Mouse (Mus musculus): ENCODE measurements around the gene Zdhhc7. TPM values are rescaled to one million over a fixed set of nuclear protein-coding genes. Genes with fewer than 3 reads are reported as not detected.
A peak's percentile ranks its signal among the peaks of the same experiment; 100 is the strongest.

The Zdhhc7 gene
- polyA plus RNA-seq, 1 experiment from 2014 or later: 21.3 TPM

DNA sequence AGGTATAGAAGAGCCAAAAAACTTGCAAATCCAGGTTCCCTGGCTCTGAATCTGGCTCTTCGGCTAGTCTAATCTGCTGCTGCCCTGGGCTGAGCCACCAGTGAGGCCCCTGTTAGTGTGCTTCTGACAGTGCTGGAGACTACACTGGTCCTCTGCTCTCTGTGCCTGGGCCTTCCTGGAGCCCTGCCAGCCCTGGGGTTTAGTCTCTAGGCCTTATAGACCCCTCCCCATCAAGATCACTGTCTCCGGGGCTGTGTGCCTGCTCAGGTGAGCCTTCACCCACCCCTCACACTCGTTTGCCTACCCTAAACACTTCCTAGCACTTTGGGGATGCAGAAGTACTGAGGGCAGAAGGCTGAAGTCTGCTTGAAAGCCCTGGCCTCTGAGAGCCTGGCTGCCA, 18.1 kb upstream of the Zdhhc7 start:
- Histone ChIP-seq H3K4me2 (ENCODE audit: low read depth, low read length) (no peak overlapping the region), H3K9ac (replicated peaks; ENCODE audit: low read depth, low read length) (no peak overlapping the region), H3K27me3 (ENCODE audit: control insufficient read depth, insufficient read depth, low read length) (no peaks in the 10 kb centered on the region), H3K9me3 (ENCODE audit: control insufficient read depth, low read length) (no peaks in the 10 kb centered on the region), H3K4me3 (ENCODE audit: low read depth, low read length) (no peak overlapping the region), H3K4me1 (ENCODE audit: control insufficient read depth, insufficient read depth, low read length) (peaks cover 4% of the 10 kb centered on the region; the same call in 1 of the 2 replicates), H3K27ac (ENCODE audit: low read depth, low read length) (no peak overlapping the region), H3K36me3 (ENCODE audit: control insufficient read depth, insufficient read depth, low read length) (no peaks in the 10 kb centered on the region)
- 75% methylated on average over 3 of the region's 3 CpGs for WGBS
- no peak for ATAC-seq (ENCODE audit: low read depth)

DNA sequence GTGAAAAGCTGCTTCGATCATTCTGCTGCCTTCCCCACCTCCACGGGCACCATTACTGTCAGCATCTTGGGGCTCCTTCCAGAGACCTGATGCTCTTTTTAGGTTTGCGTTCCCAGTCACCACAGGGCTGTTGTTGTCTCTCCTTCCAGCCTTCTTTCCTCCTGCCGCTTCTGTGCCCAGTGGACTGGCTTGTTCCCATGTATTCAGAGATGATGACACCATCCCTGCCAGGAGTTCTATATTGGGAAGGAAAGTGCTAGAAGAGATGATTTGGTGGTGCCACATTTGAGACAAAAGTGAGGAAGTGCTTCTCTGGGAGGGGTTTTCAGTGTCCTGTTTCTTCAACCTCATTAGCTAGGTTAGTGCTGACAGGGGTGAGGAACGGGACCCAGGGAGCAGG, 17.6 kb upstream of the Zdhhc7 start:
- no peak overlapping the region for H3K9ac ChIP-seq (replicated peaks; ENCODE audit: low read depth, low read length)
- 85% methylated on average over 5 of the region's 5 CpGs for WGBS
- no peak overlapping the region for H3K27ac ChIP-seq (ENCODE audit: low read depth, low read length)
- no peak overlapping the region for H3K4me3 ChIP-seq (ENCODE audit: low read depth, low read length)
- no peak for ATAC-seq (ENCODE audit: low read depth)
- H3K27me3 ChIP-seq (ENCODE audit: control insufficient read depth, insufficient read depth, low read length): no peaks in the 10 kb centered on the region
- H3K4me2 ChIP-seq (ENCODE audit: low read depth, low read length): no peak overlapping the region
- no peaks in the 10 kb centered on the region for H3K9me3 ChIP-seq (ENCODE audit: control insufficient read depth, low read length)
- H3K36me3 ChIP-seq (ENCODE audit: control insufficient read depth, insufficient read depth, low read length): no peaks in the 10 kb centered on the region
- peaks cover 4% of the 10 kb centered on the region; the same call in 1 of the 2 replicates for H3K4me1 ChIP-seq (ENCODE audit: control insufficient read depth, insufficient read depth, low read length)

DNA sequence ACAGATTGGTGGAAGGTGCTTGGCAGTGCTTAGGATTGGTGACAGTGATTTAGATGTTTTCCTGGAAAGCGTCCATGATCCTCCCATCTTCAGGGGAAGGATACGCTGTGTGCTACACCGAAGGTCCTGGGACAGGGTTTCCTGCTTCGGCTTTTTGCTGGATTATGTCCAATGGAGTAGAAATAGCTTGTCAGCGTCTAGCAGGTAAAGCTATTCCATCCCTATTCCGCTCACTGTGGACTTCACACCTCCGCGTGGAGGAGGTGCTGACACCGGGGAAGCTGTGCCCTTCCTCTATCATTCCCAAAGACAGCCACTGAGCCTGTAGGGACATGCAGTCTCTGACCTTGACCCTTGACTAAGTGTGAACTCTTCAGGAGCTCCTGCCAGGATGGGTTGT, 16.9 kb upstream of the Zdhhc7 start:
- no peak overlapping the region for H3K27ac ChIP-seq (ENCODE audit: low read depth, low read length)
- ATAC-seq (ENCODE audit: low read depth): no peak
- no peak overlapping the region for H3K4me2 ChIP-seq (ENCODE audit: low read depth, low read length)
- peaks cover 5% of the 10 kb centered on the region; the same call in 1 of the 2 replicates for H3K4me1 ChIP-seq (ENCODE audit: control insufficient read depth, insufficient read depth, low read length)
- H3K27me3 ChIP-seq (ENCODE audit: control insufficient read depth, insufficient read depth, low read length): no peaks in the 10 kb centered on the region
- WGBS: 85% methylated on average over 9 of the region's 9 CpGs
- H3K9me3 ChIP-seq (ENCODE audit: control insufficient read depth, low read length): no peaks in the 10 kb centered on the region
- no peaks in the 10 kb centered on the region for H3K36me3 ChIP-seq (ENCODE audit: control insufficient read depth, insufficient read depth, low read length)
- H3K4me3 ChIP-seq (ENCODE audit: low read depth, low read length): no peak overlapping the region
- H3K9ac ChIP-seq (replicated peaks; ENCODE audit: low read depth, low read length): no peak overlapping the region

DNA sequence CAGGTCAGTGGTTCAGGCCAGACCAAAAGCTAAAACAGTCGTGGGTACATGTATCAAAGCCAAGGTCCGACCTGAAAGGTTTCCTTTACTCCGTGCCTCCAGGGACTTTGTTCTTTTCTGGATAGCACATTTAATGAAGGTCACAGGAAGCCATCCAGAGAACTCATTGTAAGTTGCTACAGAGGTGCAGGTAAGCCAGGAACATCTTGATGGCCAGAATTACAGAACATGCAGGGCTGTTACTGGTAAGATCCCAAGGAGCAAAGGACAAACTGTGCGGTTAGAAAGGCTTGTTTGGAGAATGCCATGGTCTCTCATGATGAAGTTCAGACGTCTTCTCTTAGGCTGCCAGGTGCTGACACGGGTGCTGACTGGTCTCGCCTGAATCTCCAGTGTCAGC, 15.3 kb upstream of the Zdhhc7 start:
- H3K4me2 ChIP-seq (ENCODE audit: low read depth, low read length): no peak overlapping the region
- no peak for ATAC-seq (ENCODE audit: low read depth)
- WGBS: 72% methylated on average over 7 of the region's 7 CpGs

DNA sequence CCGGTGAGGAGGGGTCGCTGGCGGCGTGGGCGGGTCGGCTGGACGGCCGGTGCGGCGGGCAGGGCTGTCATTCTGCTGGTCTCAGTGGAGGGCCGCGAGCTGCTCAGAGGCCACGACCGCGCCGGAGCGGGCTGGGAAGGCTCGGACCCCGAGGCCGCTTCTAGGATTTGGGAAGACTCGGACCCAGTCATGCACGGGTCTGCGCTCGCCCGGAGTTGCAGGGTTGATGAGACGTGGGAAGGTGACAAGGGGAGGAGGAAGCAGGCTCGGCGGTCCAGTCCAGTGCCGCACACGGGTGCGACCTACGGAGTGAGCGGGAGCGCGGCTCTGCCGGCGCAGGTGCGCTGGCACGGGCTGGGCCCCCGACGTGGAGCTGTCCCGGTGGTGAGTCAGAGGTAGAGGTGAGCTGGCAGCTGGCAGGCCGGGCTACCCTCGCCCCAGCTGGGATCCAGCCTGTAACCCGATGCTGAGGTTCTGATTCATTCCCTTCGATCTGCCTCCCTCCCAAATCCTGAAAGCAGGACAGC, 13.1 kb upstream of the Zdhhc7 start:
- peaks cover 8% of the 10 kb centered on the region; the same call in 1 of the 2 replicates for H3K4me1 ChIP-seq (ENCODE audit: control insufficient read depth, insufficient read depth, low read length)
- peak overlapping the region; percentile 67 for H3K27ac ChIP-seq (ENCODE audit: low read depth, low read length)
- no peaks in the 10 kb centered on the region for H3K36me3 ChIP-seq (ENCODE audit: control insufficient read depth, insufficient read depth, low read length)
- no peaks in the 10 kb centered on the region for H3K27me3 ChIP-seq (ENCODE audit: control insufficient read depth, insufficient read depth, low read length)
- peak overlapping the region; percentile 64 for H3K4me2 ChIP-seq (ENCODE audit: low read depth, low read length)
- peak overlapping the region; percentile 74 for H3K4me3 ChIP-seq (ENCODE audit: low read depth, low read length)
- ATAC-seq (ENCODE audit: low read depth): peak; percentile 58
- H3K9ac ChIP-seq (replicated peaks; ENCODE audit: low read depth, low read length): peak overlapping the region; percentile 80
- H3K9me3 ChIP-seq (ENCODE audit: control insufficient read depth, low read length): no peaks in the 10 kb centered on the region
- 2% methylated on average over 41 of the region's 46 CpGs for WGBS

More for the DNA sequence above, 15.3 kb upstream of the Zdhhc7 start:
- Histone ChIP-seq H3K9ac (replicated peaks; ENCODE audit: low read depth, low read length) (no peak overlapping the region), H3K4me3 (ENCODE audit: low read depth, low read length) (no peak overlapping the region), H3K4me1 (ENCODE audit: control insufficient read depth, insufficient read depth, low read length) (peaks cover 8% of the 10 kb centered on the region; the same call in 1 of the 2 replicates), H3K27me3 (ENCODE audit: control insufficient read depth, insufficient read depth, low read length) (no peaks in the 10 kb centered on the region), H3K9me3 (ENCODE audit: control insufficient read depth, low read length) (no peaks in the 10 kb centered on the region), H3K36me3 (ENCODE audit: control insufficient read depth, insufficient read depth, low read length) (no peaks in the 10 kb centered on the region), H3K27ac (ENCODE audit: low read depth, low read length) (no peak overlapping the region)

DNA sequence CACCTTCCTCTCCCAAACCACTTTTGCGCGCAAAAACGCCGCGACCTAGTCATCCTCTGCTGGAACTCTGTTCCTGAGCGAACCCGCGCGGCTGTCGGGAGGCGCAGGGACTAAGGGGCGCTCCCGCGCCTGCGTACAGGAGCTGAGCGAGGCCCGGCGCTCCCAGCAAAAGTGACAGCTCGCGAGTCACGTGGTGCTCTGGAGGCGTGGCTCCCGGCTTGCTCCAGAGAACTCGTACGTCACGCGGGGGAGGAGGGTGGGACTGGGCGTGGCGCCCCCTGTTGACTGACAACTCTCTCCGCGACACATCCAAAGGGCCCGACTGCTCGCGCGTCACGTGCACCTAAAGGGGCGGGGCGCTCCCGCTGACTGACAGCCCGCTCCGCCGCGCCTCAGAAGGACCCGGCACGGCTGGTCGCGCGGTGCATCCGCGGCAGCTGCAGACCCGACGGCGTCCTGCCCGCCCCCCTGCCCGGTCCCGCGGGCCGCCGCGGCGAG, 12.5 kb upstream of the Zdhhc7 start, which contains the start of gene 6430548M08Rik:
Gene 6430548M08Rik, plus strand, starts transcription at position 395 of the 498 bp plus-strand sequence.
- H3K36me3 ChIP-seq (ENCODE audit: control insufficient read depth, insufficient read depth, low read length): no peaks in the 10 kb centered on the region
- H3K4me3 ChIP-seq (ENCODE audit: low read depth, low read length): peak within 1 kb of the TSS; percentile 74
- peak within 1 kb of the TSS; percentile 80 for H3K9ac ChIP-seq (replicated peaks; ENCODE audit: low read depth, low read length)
- peak within 1 kb of the TSS; percentile 71 for H3K27ac ChIP-seq (ENCODE audit: low read depth, low read length)
- peaks cover 8% of the 10 kb centered on the region; the same call in 1 of the 2 replicates for H3K4me1 ChIP-seq (ENCODE audit: control insufficient read depth, insufficient read depth, low read length)
- no peaks in the 10 kb centered on the region for H3K27me3 ChIP-seq (ENCODE audit: control insufficient read depth, insufficient read depth, low read length)
- no peaks in the 10 kb centered on the region for H3K9me3 ChIP-seq (ENCODE audit: control insufficient read depth, low read length)
- ATAC-seq (ENCODE audit: low read depth): peak; percentile 96
- peak within 1 kb of the TSS; percentile 81 for H3K4me2 ChIP-seq (ENCODE audit: low read depth, low read length)
- WGBS: under 1% methylated on average over 48 of the region's 61 CpGs

DNA sequence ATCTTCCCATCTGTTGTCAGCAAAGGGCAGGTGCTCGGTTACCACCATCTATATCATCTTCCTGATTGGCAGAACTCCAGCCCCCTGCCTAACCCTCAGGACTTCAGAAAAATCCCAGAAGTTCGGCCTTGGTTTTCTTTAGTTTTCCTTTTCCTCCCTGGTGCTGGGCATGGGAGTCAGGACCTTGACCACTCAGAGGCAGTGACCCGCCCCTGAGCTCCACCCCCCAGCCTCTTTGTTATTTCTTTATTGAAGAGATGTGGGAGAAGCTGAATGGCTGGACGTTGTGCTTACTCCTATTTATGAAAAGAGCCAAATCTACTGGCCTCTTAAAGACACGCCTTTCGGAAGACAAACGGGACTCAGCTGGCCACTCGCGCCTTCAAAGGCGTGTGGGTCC, 12.0 kb upstream of the Zdhhc7 start:
- peak overlapping the region; percentile 81 for H3K4me2 ChIP-seq (ENCODE audit: low read depth, low read length)
- no peak; the same call in 1 of the 2 replicates for ATAC-seq (ENCODE audit: low read depth)
- H3K27ac ChIP-seq (ENCODE audit: low read depth, low read length): peak overlapping the region; percentile 71
- H3K27me3 ChIP-seq (ENCODE audit: control insufficient read depth, insufficient read depth, low read length): no peaks in the 10 kb centered on the region
- H3K9ac ChIP-seq (replicated peaks; ENCODE audit: low read depth, low read length): peak overlapping the region; percentile 63
- no peaks in the 10 kb centered on the region for H3K9me3 ChIP-seq (ENCODE audit: control insufficient read depth, low read length)
- no peaks in the 10 kb centered on the region for H3K36me3 ChIP-seq (ENCODE audit: control insufficient read depth, insufficient read depth, low read length)
- peaks cover 8% of the 10 kb centered on the region; the same call in 1 of the 2 replicates for H3K4me1 ChIP-seq (ENCODE audit: control insufficient read depth, insufficient read depth, low read length)
- peak overlapping the region; percentile 74 for H3K4me3 ChIP-seq (ENCODE audit: low read depth, low read length)
- 2% methylated on average over 10 of the region's 10 CpGs for WGBS

DNA sequence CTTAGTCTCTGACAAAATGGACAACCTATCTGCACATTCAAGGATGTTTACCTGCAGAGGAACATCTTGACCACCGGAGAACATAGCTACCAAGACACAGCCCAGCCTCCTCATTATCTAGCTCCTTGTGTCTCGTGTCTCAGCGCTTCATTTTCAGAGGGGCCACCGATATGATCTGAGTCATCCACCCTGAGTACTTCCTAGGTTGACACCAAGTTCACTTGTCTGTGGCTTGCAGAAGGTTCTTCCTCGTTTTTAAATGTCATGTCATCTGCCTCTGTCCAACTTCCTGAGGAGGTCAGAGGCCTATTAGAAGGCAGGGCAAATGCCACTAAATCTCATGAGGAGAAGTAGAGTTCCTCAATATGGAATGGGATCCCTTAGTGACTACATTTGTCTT, 11.3 kb upstream of the Zdhhc7 start:
- no peak overlapping the region for H3K9ac ChIP-seq (replicated peaks; ENCODE audit: low read depth, low read length)
- H3K9me3 ChIP-seq (ENCODE audit: control insufficient read depth, low read length): no peaks in the 10 kb centered on the region
- 83% methylated on average over 5 of the region's 5 CpGs for WGBS
- no peaks in the 10 kb centered on the region for H3K27me3 ChIP-seq (ENCODE audit: control insufficient read depth, insufficient read depth, low read length)
- H3K27ac ChIP-seq (ENCODE audit: low read depth, low read length): no peak overlapping the region
- no peak overlapping the region for H3K4me3 ChIP-seq (ENCODE audit: low read depth, low read length)
- no peaks in the 10 kb centered on the region for H3K36me3 ChIP-seq (ENCODE audit: control insufficient read depth, insufficient read depth, low read length)
- H3K4me2 ChIP-seq (ENCODE audit: low read depth, low read length): no peak overlapping the region
- peaks cover 8% of the 10 kb centered on the region; the same call in 1 of the 2 replicates for H3K4me1 ChIP-seq (ENCODE audit: control insufficient read depth, insufficient read depth, low read length)
- ATAC-seq (ENCODE audit: low read depth): no peak

DNA sequence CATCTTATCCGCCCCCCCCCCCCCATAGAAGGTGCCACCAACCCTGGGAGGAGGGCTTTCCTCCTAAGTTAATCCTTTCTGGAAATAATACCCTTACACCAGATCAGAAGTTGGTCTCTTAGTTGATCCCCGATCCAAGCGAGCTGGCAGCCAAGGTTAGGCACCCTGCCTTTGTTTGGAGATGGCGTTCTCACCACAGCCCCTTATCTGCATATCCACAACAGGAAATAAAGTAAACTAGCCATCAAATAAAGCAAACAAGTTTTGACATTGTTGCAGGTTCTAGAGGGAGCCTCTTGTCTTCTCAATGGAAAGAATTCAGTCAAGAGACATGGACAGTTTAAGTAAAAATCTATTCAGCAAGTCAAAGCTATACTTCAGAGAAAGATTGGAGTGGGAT, 10.1 kb upstream of the Zdhhc7 start:
- Histone ChIP-seq H3K4me2 (ENCODE audit: low read depth, low read length) (no peak overlapping the region), H3K4me3 (ENCODE audit: low read depth, low read length) (no peak overlapping the region), H3K9me3 (ENCODE audit: control insufficient read depth, low read length) (no peaks in the 10 kb centered on the region), H3K9ac (replicated peaks; ENCODE audit: low read depth, low read length) (no peak overlapping the region), H3K36me3 (ENCODE audit: control insufficient read depth, insufficient read depth, low read length) (no peaks in the 10 kb centered on the region), H3K4me1 (ENCODE audit: control insufficient read depth, insufficient read depth, low read length) (peaks cover 8% of the 10 kb centered on the region; the same call in 1 of the 2 replicates), H3K27me3 (ENCODE audit: control insufficient read depth, insufficient read depth, low read length) (no peaks in the 10 kb centered on the region), H3K27ac (ENCODE audit: low read depth, low read length) (no peak overlapping the region)
- WGBS: 66% methylated on average over 4 of the region's 4 CpGs
- no peak for ATAC-seq (ENCODE audit: low read depth)

Measured in neural tube, embryonic 14.5 days (tissue).